Mouse (Mus musculus): ENCODE measurements around the gene Gm20388. TPM values are rescaled to one million over a fixed set of nuclear protein-coding genes. Genes with fewer than 3 reads are reported as not detected.

Gene Gm20388
- total RNA-seq, 2 experiments from 2014 or later: 11.4 to 18.1 TPM

- no peak for ATAC-seq (replicated peaks; ENCODE audit: low FRiP score, low TSS enrichment, poor library complexity, severe bottlenecking)
Measured at GRCm38 (mm10) chr8:122049266-122049665, 2138.6 kb downstream of the Gm20388 start.

GRCm38 (mm10) chr8:122049923-122050322 is 2139.3 kb downstream of the Gm20388 start:
- ATAC-seq (replicated peaks; ENCODE audit: low FRiP score, low TSS enrichment, poor library complexity, severe bottlenecking): no peak

- ATAC-seq (replicated peaks; ENCODE audit: low FRiP score, low TSS enrichment, poor library complexity, severe bottlenecking): no peak
Measured at GRCm38 (mm10) chr8:122050620-122051019, 2140.0 kb downstream of the Gm20388 start.

- ATAC-seq (replicated peaks; ENCODE audit: low FRiP score, low TSS enrichment, poor library complexity, severe bottlenecking): no peak
Measured at GRCm38 (mm10) chr8:122055321-122055720, 2144.7 kb downstream of the Gm20388 start.

GRCm38 (mm10) chr8:122056113-122056512 is 2145.5 kb downstream of the Gm20388 start:
- no peak for ATAC-seq (replicated peaks; ENCODE audit: low FRiP score, low TSS enrichment, poor library complexity, severe bottlenecking)

GRCm38 (mm10) chr8:122056882-122057281 is 2146.2 kb downstream of the Gm20388 start:
- no peak for ATAC-seq (replicated peaks; ENCODE audit: low FRiP score, low TSS enrichment, poor library complexity, severe bottlenecking)

- ATAC-seq (replicated peaks; ENCODE audit: low FRiP score, low TSS enrichment, poor library complexity, severe bottlenecking): no peak
Measured at GRCm38 (mm10) chr8:122058510-122058909, 2147.9 kb downstream of the Gm20388 start.

- no peak for ATAC-seq (replicated peaks; ENCODE audit: low FRiP score, low TSS enrichment, poor library complexity, severe bottlenecking)
Measured at GRCm38 (mm10) chr8:122058951-122059350, 2148.3 kb downstream of the Gm20388 start.

- no peak for ATAC-seq (replicated peaks; ENCODE audit: low FRiP score, low TSS enrichment, poor library complexity, severe bottlenecking)
Measured at GRCm38 (mm10) chr8:122062508-122063223, 2152.0 kb downstream of the Gm20388 start.

GRCm38 (mm10) chr8:122064353-122064752 is 2153.7 kb downstream of the Gm20388 start:
- ATAC-seq (replicated peaks; ENCODE audit: low FRiP score, low TSS enrichment, poor library complexity, severe bottlenecking): no peak

- ATAC-seq (replicated peaks; ENCODE audit: low FRiP score, low TSS enrichment, poor library complexity, severe bottlenecking): no peak
Measured at GRCm38 (mm10) chr8:122067783-122068505, 2157.3 kb downstream of the Gm20388 start.

- no peak for ATAC-seq (replicated peaks; ENCODE audit: low FRiP score, low TSS enrichment, poor library complexity, severe bottlenecking)
Measured at GRCm38 (mm10) chr8:122068609-122069008, 2158.0 kb downstream of the Gm20388 start.

GRCm38 (mm10) chr8:122069281-122069680 is 2158.6 kb downstream of the Gm20388 start:
- no peak for ATAC-seq (replicated peaks; ENCODE audit: low FRiP score, low TSS enrichment, poor library complexity, severe bottlenecking)

- no peak for ATAC-seq (replicated peaks; ENCODE audit: low FRiP score, low TSS enrichment, poor library complexity, severe bottlenecking)
Measured at GRCm38 (mm10) chr8:122071193-122071592, 2160.6 kb downstream of the Gm20388 start.

- ATAC-seq (replicated peaks; ENCODE audit: low FRiP score, low TSS enrichment, poor library complexity, severe bottlenecking): no peak
Measured at GRCm38 (mm10) chr8:122073964-122074363, 2163.3 kb downstream of the Gm20388 start.

- no peak for ATAC-seq (replicated peaks; ENCODE audit: low FRiP score, low TSS enrichment, poor library complexity, severe bottlenecking)
Measured at GRCm38 (mm10) chr8:122074442-122074841, 2163.8 kb downstream of the Gm20388 start.

GRCm38 (mm10) chr8:122074977-122075376 is 2164.3 kb downstream of the Gm20388 start:
- no peak for ATAC-seq (replicated peaks; ENCODE audit: low FRiP score, low TSS enrichment, poor library complexity, severe bottlenecking)

GRCm38 (mm10) chr8:122076183-122076842 is 2165.7 kb downstream of the Gm20388 start:
- no peak for ATAC-seq (replicated peaks; ENCODE audit: low FRiP score, low TSS enrichment, poor library complexity, severe bottlenecking)

GRCm38 (mm10) chr8:122078321-122078720 is 2167.7 kb downstream of the Gm20388 start:
- no peak for ATAC-seq (replicated peaks; ENCODE audit: low FRiP score, low TSS enrichment, poor library complexity, severe bottlenecking)

- no peak for ATAC-seq (replicated peaks; ENCODE audit: low FRiP score, low TSS enrichment, poor library complexity, severe bottlenecking)
Measured at GRCm38 (mm10) chr8:122079093-122079492, 2168.5 kb downstream of the Gm20388 start.

All from megakaryocyte-erythroid progenitor cell, adult 5-6 weeks (primary cell).